Comparison of ENCODE assay signal across 23 mouse cellular contexts in genomic region chr3:122348677-122349076, GRCm38 (mm10). TPM values are rescaled to one million over a fixed set of nuclear protein-coding genes. Genes with fewer than 3 reads are reported as not detected.
DNase-seq lines count a peak whose midpoint lies in the region; ATAC-seq and TF ChIP-seq lines count a peak whose summit lies in the region.
"Had no signal": no experiment of that assay in that cellular context is flagged by ENCODE, and none has a peak within 500 bp of the region (broad histone marks: within the 10 kb centered on the region; RNA-seq: fewer than 3 reads in every experiment).

No protein-coding gene starts in this region.

- no peak overlapping the region for H3K4me3 ChIP-seq in intestine, embryonic 14.5 days (ENCODE audit: low read depth, low read length)
- no peak overlapping the region for H3K4me3 ChIP-seq in thymus, adult 2 months (ENCODE audit: control insufficient read depth, insufficient read depth, low read length)
- H3K4me3 ChIP-seq: embryonic facial prominence, embryonic 10.5 days; forebrain, embryonic 15.5 days; limb, embryonic 12.5 days; liver, embryonic 13.5 days; lung, embryonic 15.5 days; megakaryocyte, embryonic 14.5 days had no signal

- TF ChIP-seq CTCF in thymus, adult 2 months (IDR thresholded peaks at IDR 0.05; ENCODE audit: borderline replicate concordance, control insufficient read depth, extremely low read depth, insufficient read depth, low read length, poor library complexity) = no peak

- no peaks in the 10 kb centered on the region for H3K4me1 ChIP-seq in intestine, embryonic 14.5 days (replicated peaks; ENCODE audit: control insufficient read depth, insufficient read depth, low read length)
- H3K4me1 ChIP-seq in thymus, adult 2 months (replicated peaks; ENCODE audit: control insufficient read depth, insufficient read depth, low read length) = no peaks in the 10 kb centered on the region
- H3K4me1 ChIP-seq: embryonic facial prominence, embryonic 10.5 days; forebrain, embryonic 15.5 days; limb, embryonic 12.5 days had no signal

- peak; percentile 78 for ATAC-seq in intestine, embryonic 14.5 days (replicated peaks; ENCODE audit: low FRiP score, low TSS enrichment, low read depth)
- 0 out of 2 replicates have a peak, but pooled peaks have one; percentile 53 for ATAC-seq in monocyte, adult 5-6 weeks (replicated peaks; ENCODE audit: insufficient number of reproducible peaks, low FRiP score, low TSS enrichment, poor library complexity, severe bottlenecking)
- ATAC-seq: CD4-positive, CD25-positive, alpha-beta regulatory T cell, adult 4 months; forebrain, embryonic 15.5 days had no signal

- H3K27ac ChIP-seq in intestine, embryonic 14.5 days (ENCODE audit: low read depth) = no peak overlapping the region
- H3K27ac ChIP-seq in thymus, adult 2 months (ENCODE audit: control insufficient read depth, insufficient read depth, low read length) = no peak overlapping the region
- H3K27ac ChIP-seq: embryonic facial prominence, embryonic 10.5 days; forebrain, embryonic 15.5 days; hindbrain, embryonic 14.5 days; kidney, postnatal 0 days; limb, embryonic 12.5 days; liver, embryonic 13.5 days; lung, embryonic 15.5 days had no signal

- TF ChIP-seq POLR2A in thymus, adult 2 months (IDR thresholded peaks at IDR 0.05; ENCODE audit: control insufficient read depth, extremely low read depth, insufficient read depth, low read length, poor library complexity) = no peak

- H3K9me3 ChIP-seq in intestine, embryonic 14.5 days (ENCODE audit: control insufficient read depth, low read length) = no peaks in the 10 kb centered on the region
- H3K9me3 ChIP-seq: embryonic facial prominence, embryonic 10.5 days; forebrain, embryonic 15.5 days; liver, embryonic 13.5 days; lung, embryonic 15.5 days had no signal

- no peaks in the 10 kb centered on the region for H3K27me3 ChIP-seq in intestine, embryonic 14.5 days (replicated peaks; ENCODE audit: control insufficient read depth, insufficient read depth, low read length)
- no peaks in the 10 kb centered on the region for H3K27me3 ChIP-seq in thymus, adult 2 months (ENCODE audit: control insufficient read depth, insufficient read depth, low read length)
- H3K27me3 ChIP-seq: forebrain, embryonic 15.5 days; limb, embryonic 12.5 days; liver, embryonic 13.5 days; lung, embryonic 15.5 days had no signal

- H3K4me2 ChIP-seq in intestine, embryonic 14.5 days (ENCODE audit: low read length) = no peak overlapping the region
- H3K4me2 ChIP-seq: forebrain, embryonic 15.5 days; heart, embryonic 11.5 days; hindbrain, embryonic 14.5 days; limb, embryonic 12.5 days; liver, embryonic 13.5 days; lung, embryonic 15.5 days had no signal

- no peaks in the 10 kb centered on the region for H3K36me3 ChIP-seq in intestine, embryonic 14.5 days (ENCODE audit: control insufficient read depth, insufficient read depth, low read length)
- no peaks in the 10 kb centered on the region for H3K36me3 ChIP-seq in thymus, adult 2 months (ENCODE audit: control insufficient read depth, insufficient read depth, low read length)
- H3K36me3 ChIP-seq: embryonic facial prominence, embryonic 10.5 days; forebrain, embryonic 15.5 days; limb, embryonic 12.5 days; liver, embryonic 13.5 days; lung, embryonic 15.5 days had no signal

- 72% methylated on average over 5 of the region's 5 CpGs for WGBS in intestine, embryonic 14.5 days
- WGBS in thymus, adult 2 months = 89% methylated on average over 5 of the region's 5 CpGs

- H3K9ac ChIP-seq in intestine, embryonic 14.5 days (ENCODE audit: low read length) = no peak overlapping the region
- H3K9ac ChIP-seq: forebrain, embryonic 15.5 days; hindbrain, embryonic 14.5 days; limb, embryonic 12.5 days; liver, embryonic 13.5 days; lung, embryonic 15.5 days had no signal

- peak; percentile 46 for DNase-seq in 3134 (ENCODE audit: extremely low read depth, insufficient read length, low spot score)
- DNase-seq in MN1 (ENCODE audit: low spot score) = peak; percentile 36
- no peak for DNase-seq in intestine, embryonic 14.5 days (ENCODE audit: low spot score)
- DNase-seq in gastrocnemius, postnatal 4 days (ENCODE audit: low spot score in 2 of 2) = no peak
- no peak for DNase-seq in thymus, adult 2 months
- no peak for DNase-seq in right cerebral cortex, postnatal 14 days
- DNase-seq: cerebellum, adult 8-10 months; heart, postnatal 10 days; kidney, adult 11 months; liver, embryonic 13.5 days; midbrain, embryonic 14.5 days; right cerebral cortex, postnatal 4 days; thymus, postnatal 4 days had no signal

RNA-seq across cellular contexts. Expression of gene Bcar3, which starts 54.7 kb away (rescaled TPM):
- 23.0 and 24.0 TPM in 2 replicates for polyA plus RNA-seq in intestine, embryonic 14.5 days (2014; fragmentation: Nextera tagmentation; extraction: Ambion mirVana)
- total RNA-seq in monocyte, adult 5-6 weeks (2017) = 5.9 to 13.0 TPM (median 7.0 TPM) in 3 replicates
- total RNA-seq in gastrocnemius, postnatal 4 days (2021) = 10 to 100 TPM; 23.9 to 29.4 TPM
- 8.2 and 9.9 TPM in 2 replicates for polyA plus RNA-seq in thymus, adult 2 months (2012; rRNA removed)

Comparison
In these comparisons a context has a peak if more than half of its experiments do, and no peak if none do; other contexts are left out.
1. DNase-seq: peak in 3134 (single experiment) and MN1 (single experiment); none in intestine, embryonic 14.5 days (single experiment), gastrocnemius, postnatal 4 days (0 of 2), thymus, adult 2 months (single experiment) and right cerebral cortex, postnatal 14 days (single experiment).